Mouse (Mus musculus) hindlimb bud, embryonic 11.5 days (tissue): ENCODE results near the gene Grik4.
A peak's percentile ranks its signal among the peaks of the same experiment; 100 is the strongest.

Experiments used
- DNase-seq: peaks from one replicate; pipeline ENCODE4 v3.0.0-alpha.2; 2012; ENCODE audit warnings: low read depth, low spot score; ENCODE audit errors: extremely low spot score

Grik4 gene

GRCm38 (mm10) chr9:42612482-42612991 lies 331.8 kb downstream of the Grik4 start:
- DNase-seq: no peak

GRCm38 (mm10) chr9:42601445-42601844 lies 342.8 kb downstream of the Grik4 start:
- DNase-seq: no peak

GRCm38 (mm10) chr9:42597525-42597924 lies 346.8 kb downstream of the Grik4 start:
- no peak for DNase-seq

GRCm38 (mm10) chr9:42578511-42578910 lies 365.8 kb downstream of the Grik4 start:
- DNase-seq: no peak

- no peak for DNase-seq
Measured at GRCm38 (mm10) chr9:42578106-42578505, 366.2 kb downstream of the Grik4 start.

- DNase-seq: no peak
Measured at GRCm38 (mm10) chr9:42573616-42574350, 370.5 kb downstream of the Grik4 start.

- DNase-seq: peak; percentile 44
Measured at GRCm38 (mm10) chr9:42573180-42573579, 371.1 kb downstream of the Grik4 start.

- DNase-seq: no peak
Measured at GRCm38 (mm10) chr9:42565921-42566320, 378.4 kb downstream of the Grik4 start.

- DNase-seq: no peak
Measured at GRCm38 (mm10) chr9:42555186-42555585, 389.1 kb downstream of the Grik4 start.

- no peak for DNase-seq
Measured at GRCm38 (mm10) chr9:42550116-42550515, 394.2 kb downstream of the Grik4 start.

GRCm38 (mm10) chr9:42548981-42549380 lies 395.3 kb downstream of the Grik4 start:
- no peak for DNase-seq

GRCm38 (mm10) chr9:42544521-42544920 lies 399.8 kb downstream of the Grik4 start:
- no peak for DNase-seq

GRCm38 (mm10) chr9:42533491-42533890 lies 410.8 kb downstream of the Grik4 start:
- no peak for DNase-seq

- DNase-seq: no peak
Measured at GRCm38 (mm10) chr9:42533041-42533440, 411.3 kb downstream of the Grik4 start.

- DNase-seq: no peak
Measured at GRCm38 (mm10) chr9:42531951-42532350, 412.3 kb downstream of the Grik4 start.

- no peak for DNase-seq
Measured at GRCm38 (mm10) chr9:42530221-42531152, 413.8 kb downstream of the Grik4 start.

- DNase-seq: no peak
Measured at GRCm38 (mm10) chr9:42520587-42521084, 423.7 kb downstream of the Grik4 start.

- DNase-seq: no peak
Measured at GRCm38 (mm10) chr9:42518163-42518562, 426.1 kb downstream of the Grik4 start.

GRCm38 (mm10) chr9:42513159-42513558 lies 431.1 kb downstream of the Grik4 start:
- DNase-seq: no peak

- DNase-seq: no peak
Measured at GRCm38 (mm10) chr9:42512312-42512711, 432.0 kb downstream of the Grik4 start.

- DNase-seq: no peak
Measured at GRCm38 (mm10) chr9:42508235-42508634, 436.1 kb downstream of the Grik4 start.

GRCm38 (mm10) chr9:42507709-42508108 lies 436.6 kb downstream of the Grik4 start, which contains the start of gene Tbcel:
Gene Tbcel, minus strand, starts transcription at chr9:42507809.
- no peak for DNase-seq
